Mouse (Mus musculus): ENCODE data around the gene Adk. TPM values are rescaled to one million over a fixed set of nuclear protein-coding genes. Genes with fewer than 3 reads are reported as not detected.

Adk gene
- polyA plus RNA-seq, 1 experiment, result 69.5 TPM

- H3K79me2 ChIP-seq (ENCODE audit: control insufficient read depth, insufficient read depth), result peaks cover 22% of the 10 kb centered on the region
Measured at GRCm38 (mm10) chr14:21076501-21077194, 24.3 kb downstream of the Adk start.

DNA sequence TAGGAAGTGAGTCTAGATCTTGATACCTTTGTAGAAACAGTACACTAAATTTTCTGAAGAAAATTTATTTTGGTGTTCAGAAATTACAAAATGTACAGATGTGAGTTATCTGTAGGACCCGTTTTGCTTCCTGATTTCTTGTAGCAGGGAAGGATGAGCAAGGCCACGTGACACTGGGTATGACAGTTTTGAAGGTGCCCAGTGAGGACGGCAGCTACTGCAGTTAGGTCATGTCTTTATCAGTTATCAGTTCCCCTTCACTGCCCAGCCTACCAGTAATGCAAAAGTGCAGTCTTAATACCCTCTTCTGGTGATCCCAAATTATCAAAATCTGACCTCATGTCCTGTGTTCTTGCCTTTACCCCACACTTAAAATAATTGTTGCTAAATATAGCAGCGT lies 25.6 kb downstream of the Adk start:
- H3ac ChIP-seq (ENCODE audit: control insufficient read depth, insufficient read length, low read depth), result no peak overlapping the region
- H3K79me3 ChIP-seq (ENCODE audit: low read depth), result no peaks in the 10 kb centered on the region
- no peak overlapping the region for H3K4me3 ChIP-seq (ENCODE audit: insufficient read depth, poor library complexity, severe bottlenecking)
- H3K27me3 ChIP-seq (ENCODE audit: control insufficient read depth, insufficient read depth, insufficient read length), result no peaks in the 10 kb centered on the region
- TF ChIP-seq FOSL1 (IDR thresholded peaks at IDR 0.05; ENCODE audit: insufficient read depth, low read length, poor library complexity, severe bottlenecking), result no peak
- no peak for TF ChIP-seq CTCF (IDR thresholded peaks at IDR 0.05; ENCODE audit: control insufficient read depth, insufficient read depth, insufficient read length)
- no peak for TF ChIP-seq USF1 (IDR thresholded peaks at IDR 0.05; ENCODE audit: low read depth)
- TF ChIP-seq MYOD1 (IDR thresholded peaks at IDR 0.05; ENCODE audit: control insufficient read depth, insufficient read length, low read depth), result no peak
- no peak for TF ChIP-seq MAX (IDR thresholded peaks at IDR 0.05)
- TF ChIP-seq MYOG (IDR thresholded peaks at IDR 0.05; ENCODE audit: control insufficient read depth, extremely low read depth, insufficient read length), result no peak
- TF ChIP-seq CEBPB (IDR thresholded peaks at IDR 0.05; ENCODE audit: low read depth), result no peak
- peaks cover 22% of the 10 kb centered on the region for H3K79me2 ChIP-seq (ENCODE audit: control insufficient read depth, insufficient read depth)
- H3K36me3 ChIP-seq (ENCODE audit: control insufficient read depth, insufficient read depth), result no peaks in the 10 kb centered on the region

More at GRCm38 (mm10) chr14:21076501-21077194, 24.3 kb downstream of the Adk start:
- Histone ChIP-seq H3ac (ENCODE audit: control insufficient read depth, insufficient read length, low read depth) (no peak overlapping the region), H3K27me3 (ENCODE audit: control insufficient read depth, insufficient read depth, insufficient read length) (no peaks in the 10 kb centered on the region), H3K79me3 (ENCODE audit: low read depth) (no peaks in the 10 kb centered on the region), H3K4me3 (ENCODE audit: insufficient read depth, poor library complexity, severe bottlenecking) (peak overlapping the region; percentile 39), H3K36me3 (ENCODE audit: control insufficient read depth, insufficient read depth) (no peaks in the 10 kb centered on the region)
- no peak for TF ChIP-seq CTCF (IDR thresholded peaks at IDR 0.05; ENCODE audit: control insufficient read depth, insufficient read depth, insufficient read length)
- no peak for TF ChIP-seq MYOG (IDR thresholded peaks at IDR 0.05; ENCODE audit: control insufficient read depth, extremely low read depth, insufficient read length)
- TF ChIP-seq FOSL1 (IDR thresholded peaks at IDR 0.05; ENCODE audit: insufficient read depth, low read length, poor library complexity, severe bottlenecking), result no peak
- TF ChIP-seq MYOD1 (IDR thresholded peaks at IDR 0.05; ENCODE audit: control insufficient read depth, insufficient read length, low read depth), result no peak
- TF ChIP-seq USF1 (IDR thresholded peaks at IDR 0.05; ENCODE audit: low read depth), result no peak
- no peak for TF ChIP-seq MAX (IDR thresholded peaks at IDR 0.05)
- TF ChIP-seq CEBPB (IDR thresholded peaks at IDR 0.05; ENCODE audit: low read depth), result no peak

- no peaks in the 10 kb centered on the region for H3K27me3 ChIP-seq (ENCODE audit: control insufficient read depth, insufficient read depth, insufficient read length)
- no peaks in the 10 kb centered on the region for H3K36me3 ChIP-seq (ENCODE audit: control insufficient read depth, insufficient read depth)
- TF ChIP-seq USF1 (IDR thresholded peaks at IDR 0.05; ENCODE audit: low read depth) (no peak), CEBPB (IDR thresholded peaks at IDR 0.05; ENCODE audit: low read depth) (no peak), CTCF (IDR thresholded peaks at IDR 0.05; ENCODE audit: control insufficient read depth, insufficient read depth, insufficient read length) (no peak), MYOD1 (IDR thresholded peaks at IDR 0.05; ENCODE audit: control insufficient read depth, insufficient read length, low read depth) (no peak), FOSL1 (IDR thresholded peaks at IDR 0.05; ENCODE audit: insufficient read depth, low read length, poor library complexity, severe bottlenecking) (no peak), MAX (IDR thresholded peaks at IDR 0.05) (no peak), MYOG (IDR thresholded peaks at IDR 0.05; ENCODE audit: control insufficient read depth, extremely low read depth, insufficient read length) (no peak)
- H3K79me2 ChIP-seq (ENCODE audit: control insufficient read depth, insufficient read depth), result peaks cover 22% of the 10 kb centered on the region
- no peak overlapping the region for H3K4me3 ChIP-seq (ENCODE audit: insufficient read depth, poor library complexity, severe bottlenecking)
- no peak overlapping the region for H3ac ChIP-seq (ENCODE audit: control insufficient read depth, insufficient read length, low read depth)
- no peaks in the 10 kb centered on the region for H3K79me3 ChIP-seq (ENCODE audit: low read depth)
Measured at GRCm38 (mm10) chr14:21078511-21078910, 26.1 kb downstream of the Adk start.

- no peaks in the 10 kb centered on the region for H3K27me3 ChIP-seq (ENCODE audit: control insufficient read depth, insufficient read depth, insufficient read length)
- H3K4me3 ChIP-seq (ENCODE audit: insufficient read depth, poor library complexity, severe bottlenecking), result no peak overlapping the region
- peaks cover 20% of the 10 kb centered on the region for H3K79me2 ChIP-seq (ENCODE audit: control insufficient read depth, insufficient read depth)
- TF ChIP-seq USF1 (IDR thresholded peaks at IDR 0.05; ENCODE audit: low read depth) (peak; percentile 13), CTCF (IDR thresholded peaks at IDR 0.05; ENCODE audit: control insufficient read depth, insufficient read depth, insufficient read length) (no peak), MYOG (IDR thresholded peaks at IDR 0.05; ENCODE audit: control insufficient read depth, extremely low read depth, insufficient read length) (no peak), MAX (IDR thresholded peaks at IDR 0.05) (no peak), CEBPB (IDR thresholded peaks at IDR 0.05; ENCODE audit: low read depth) (no peak), MYOD1 (IDR thresholded peaks at IDR 0.05; ENCODE audit: control insufficient read depth, insufficient read length, low read depth) (no peak)
- H3K79me3 ChIP-seq (ENCODE audit: low read depth), result peaks cover 7% of the 10 kb centered on the region
- no peak overlapping the region for H3ac ChIP-seq (ENCODE audit: control insufficient read depth, insufficient read length, low read depth)
- no peaks in the 10 kb centered on the region for H3K36me3 ChIP-seq (ENCODE audit: control insufficient read depth, insufficient read depth)
Measured at GRCm38 (mm10) chr14:21082823-21083222, 30.4 kb downstream of the Adk start.

- Histone ChIP-seq H3K79me3 (ENCODE audit: low read depth) (peaks cover 7% of the 10 kb centered on the region), H3ac (ENCODE audit: control insufficient read depth, insufficient read length, low read depth) (no peak overlapping the region), H3K36me3 (ENCODE audit: control insufficient read depth, insufficient read depth) (no peaks in the 10 kb centered on the region), H3K79me2 (ENCODE audit: control insufficient read depth, insufficient read depth) (peaks cover 28% of the 10 kb centered on the region), H3K27me3 (ENCODE audit: control insufficient read depth, insufficient read depth, insufficient read length) (no peaks in the 10 kb centered on the region), H3K4me3 (ENCODE audit: insufficient read depth, poor library complexity, severe bottlenecking) (no peak overlapping the region)
- TF ChIP-seq USF1 (IDR thresholded peaks at IDR 0.05; ENCODE audit: low read depth) (no peak), CEBPB (IDR thresholded peaks at IDR 0.05; ENCODE audit: low read depth) (no peak), CTCF (IDR thresholded peaks at IDR 0.05; ENCODE audit: control insufficient read depth, insufficient read depth, insufficient read length) (no peak), MYOG (IDR thresholded peaks at IDR 0.05; ENCODE audit: control insufficient read depth, extremely low read depth, insufficient read length) (no peak), MAX (IDR thresholded peaks at IDR 0.05) (no peak), MYOD1 (IDR thresholded peaks at IDR 0.05; ENCODE audit: control insufficient read depth, insufficient read length, low read depth) (no peak), FOSL1 (IDR thresholded peaks at IDR 0.05; ENCODE audit: insufficient read depth, low read length, poor library complexity, severe bottlenecking) (no peak)
Measured at GRCm38 (mm10) chr14:21085666-21086065, 33.3 kb downstream of the Adk start.
